Mouse (Mus musculus): ENCODE results near the gene Cdc42ep4.
A peak's percentile ranks its signal among the peaks of the same experiment; 100 is the strongest.

The Cdc42ep4 gene

GRCm38 (mm10) chr11:113725235-113726048 lies 26.2 kb downstream of the Cdc42ep4 start:
- DNase-seq (ENCODE audit: low spot score in 2 of 2): no peak

DNA sequence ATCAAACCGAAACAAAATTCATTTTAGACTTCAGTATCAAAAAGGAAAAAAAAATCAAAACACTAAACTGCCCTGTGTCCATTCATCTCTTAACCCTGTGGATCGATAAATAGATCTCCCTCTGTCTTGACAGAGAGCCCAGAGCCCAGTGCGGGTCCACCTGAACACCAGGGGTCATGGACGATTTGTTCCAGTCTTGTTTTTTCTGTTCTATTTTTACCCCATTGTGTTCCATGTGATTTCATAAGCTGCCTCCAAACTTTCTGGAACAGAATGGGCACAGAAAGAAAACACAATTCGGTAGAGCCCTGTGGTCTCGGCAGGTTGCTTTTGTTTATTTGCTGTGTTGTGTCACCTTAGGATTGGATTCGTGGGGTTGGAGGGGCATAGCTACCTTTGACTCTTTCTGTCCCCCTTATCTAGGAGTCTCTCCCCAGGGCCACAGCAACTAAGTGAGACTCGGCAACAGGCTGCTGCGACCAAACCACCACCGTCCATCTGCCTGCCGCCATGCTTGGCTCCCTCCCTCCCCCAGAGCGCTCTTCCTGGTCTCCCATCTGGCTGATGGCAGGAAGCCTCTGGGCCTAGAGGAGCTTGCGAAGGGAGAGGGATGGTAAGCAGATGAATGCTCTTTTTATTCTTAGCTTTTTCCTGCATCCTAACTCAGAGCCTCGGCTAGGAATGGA lies 29.1 kb downstream of the Cdc42ep4 start:
- no peak for DNase-seq (ENCODE audit: low spot score in 2 of 2)

DNA sequence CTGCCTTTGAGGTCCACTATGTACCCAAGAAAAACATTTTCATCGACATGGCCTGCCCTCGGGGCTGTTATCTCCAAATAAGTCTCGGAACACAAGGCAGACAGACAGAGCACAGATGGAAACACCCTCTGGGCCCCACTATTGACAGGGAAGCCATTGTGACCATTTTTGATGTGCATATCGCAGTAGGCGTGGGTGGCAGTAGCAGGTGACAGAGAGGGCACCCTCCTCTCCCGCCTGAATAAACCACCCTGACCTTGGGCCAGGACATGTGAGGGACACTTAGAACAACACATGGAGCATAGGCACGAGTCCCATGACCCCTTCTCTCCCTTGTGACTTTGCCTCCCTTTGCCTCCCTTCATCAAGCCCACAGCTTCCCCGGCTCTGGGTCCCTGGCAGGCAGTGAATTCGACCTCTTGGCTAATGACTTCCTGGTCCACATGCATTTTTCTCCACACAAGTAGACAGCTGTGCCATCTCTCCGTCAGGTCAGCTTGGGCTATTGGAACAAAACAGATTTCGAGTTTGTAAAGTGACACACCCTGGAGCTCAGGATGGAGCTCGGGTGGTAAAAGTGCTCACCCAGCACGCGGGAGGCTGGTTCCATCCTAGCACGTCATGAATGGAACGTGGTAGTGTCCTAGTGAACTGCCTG lies 33.8 kb downstream of the Cdc42ep4 start:
- no peak for DNase-seq (ENCODE audit: low spot score in 2 of 2)

DNA sequence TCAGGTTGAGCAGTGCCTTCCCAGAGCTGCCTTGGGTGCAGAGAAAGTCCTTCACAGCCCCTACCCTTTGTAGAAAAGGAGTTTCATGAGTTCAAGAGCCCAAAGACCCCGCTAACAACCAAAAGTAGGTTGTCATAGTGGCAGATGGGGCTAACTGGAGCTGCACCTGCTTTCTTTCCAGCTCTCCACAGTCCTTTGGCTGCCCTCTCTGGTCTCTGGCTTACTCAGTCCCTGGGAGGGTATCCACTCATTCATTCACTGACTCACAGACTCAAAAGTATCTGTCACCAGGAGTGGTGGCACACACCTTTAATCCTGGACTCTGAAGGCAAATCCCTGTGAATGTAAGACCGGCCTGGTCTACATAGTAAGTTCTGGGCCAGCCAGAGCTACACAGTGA lies 35.5 kb downstream of the Cdc42ep4 start:
- DNase-seq (ENCODE audit: low spot score in 2 of 2): no peak

GRCm38 (mm10) chr11:113715078-113715674 lies 36.5 kb downstream of the Cdc42ep4 start:
- DNase-seq (ENCODE audit: low spot score in 2 of 2): peak in 1 of 2 experiments; percentile 60

GRCm38 (mm10) chr11:113711061-113711460 lies 40.6 kb downstream of the Cdc42ep4 start:
- DNase-seq (ENCODE audit: low spot score in 2 of 2): no peak

DNA sequence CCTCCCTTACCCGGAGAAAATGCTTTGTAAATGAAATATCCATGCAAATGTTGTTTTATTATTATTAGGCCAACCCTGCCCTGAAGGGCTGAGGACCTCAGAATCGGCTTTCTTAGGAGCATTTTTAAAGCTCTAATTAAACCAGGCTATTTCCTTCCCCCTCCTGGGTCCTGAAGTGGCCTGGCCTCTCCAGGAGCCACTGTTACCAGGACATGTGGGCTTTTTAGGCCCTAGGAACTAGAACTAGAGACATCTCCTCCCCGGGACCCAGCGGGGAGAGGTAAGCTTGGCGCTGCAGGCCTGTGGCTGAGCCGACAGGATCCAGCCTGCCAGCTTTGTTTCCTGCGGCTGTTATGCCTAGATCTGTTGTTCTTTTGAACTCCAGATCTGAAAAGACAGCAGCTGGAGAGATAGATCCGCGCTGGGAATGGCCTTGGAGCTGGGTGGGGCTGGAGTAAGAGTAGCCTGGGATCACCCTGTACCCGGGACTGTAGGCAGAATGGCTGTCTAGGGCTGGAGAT lies 41.4 kb downstream of the Cdc42ep4 start:
- no peak for DNase-seq (ENCODE audit: low spot score in 2 of 2)

DNA sequence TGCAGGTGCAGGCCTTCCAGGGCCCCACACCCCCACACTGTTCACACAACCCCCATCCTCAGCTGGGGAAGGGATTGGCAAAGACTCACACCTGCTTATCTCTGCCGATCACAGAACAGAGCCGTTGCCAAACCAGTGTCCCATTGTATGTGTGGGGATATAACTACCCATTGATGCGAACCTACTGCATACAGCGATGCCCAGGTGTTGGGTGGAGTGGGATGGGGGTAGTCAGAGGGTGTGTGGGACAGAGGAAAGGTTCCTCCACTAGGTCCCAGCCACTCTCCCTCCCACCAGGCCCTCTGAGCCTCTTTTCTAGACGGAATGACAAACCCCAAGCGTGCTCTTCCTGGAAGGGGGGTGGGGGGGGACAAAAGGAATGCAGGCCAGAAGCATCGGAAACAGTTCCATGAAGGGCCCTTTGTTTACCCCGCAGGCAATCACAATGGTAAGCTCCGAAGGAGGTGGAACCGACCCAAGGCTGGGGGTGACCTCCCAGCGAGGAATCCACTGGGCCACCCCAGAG lies 41.9 kb downstream of the Cdc42ep4 start, which contains the start of gene Cpsf4l:
Cpsf4l (minus strand) TSS at position 287 of the 526 bp plus-strand sequence.
- no peak for DNase-seq (ENCODE audit: low spot score in 2 of 2)

- no peak for DNase-seq (ENCODE audit: low spot score in 2 of 2)
These were observed 42.4 kb downstream of the Cdc42ep4 start for GRCm38 (mm10) chr11:113709272-113709671.

GRCm38 (mm10) chr11:113708629-113709213 lies 43.0 kb downstream of the Cdc42ep4 start:
- no peak for DNase-seq (ENCODE audit: low spot score in 2 of 2)

DNA sequence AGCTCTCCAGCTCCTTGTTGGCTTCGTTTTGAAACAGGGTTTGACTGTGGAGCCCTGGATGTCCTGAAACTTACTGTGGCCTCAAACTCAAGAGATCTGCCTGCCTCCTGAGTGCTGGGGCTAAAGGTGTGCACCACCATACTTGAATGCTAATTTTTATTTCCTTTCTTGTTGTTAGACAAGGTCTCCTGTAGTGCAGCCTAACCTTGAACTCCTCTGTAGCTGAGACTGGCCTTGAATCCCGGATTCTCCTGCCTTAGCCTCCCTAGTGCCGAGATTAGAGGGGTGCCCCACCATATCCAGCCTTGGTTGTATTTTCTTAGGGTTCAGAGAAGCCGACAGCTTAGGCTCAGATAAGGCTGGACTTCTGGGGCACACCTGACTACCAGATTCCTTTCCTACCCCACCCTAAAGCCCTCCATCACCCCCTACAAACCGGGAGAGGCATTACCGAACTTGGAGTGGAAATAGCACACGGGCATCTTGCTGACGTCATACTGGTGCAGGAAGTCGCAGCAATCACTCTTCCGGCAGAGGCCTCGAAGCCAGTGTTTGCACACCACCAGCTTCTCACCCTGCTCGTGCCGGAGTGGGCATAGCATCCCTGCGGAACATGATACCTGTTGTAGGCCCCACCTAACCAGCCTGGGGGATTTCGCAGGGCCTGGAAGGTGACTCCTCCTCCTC lies 45.6 kb downstream of the Cdc42ep4 start:
- no peak for DNase-seq (ENCODE audit: low spot score in 2 of 2)

DNA sequence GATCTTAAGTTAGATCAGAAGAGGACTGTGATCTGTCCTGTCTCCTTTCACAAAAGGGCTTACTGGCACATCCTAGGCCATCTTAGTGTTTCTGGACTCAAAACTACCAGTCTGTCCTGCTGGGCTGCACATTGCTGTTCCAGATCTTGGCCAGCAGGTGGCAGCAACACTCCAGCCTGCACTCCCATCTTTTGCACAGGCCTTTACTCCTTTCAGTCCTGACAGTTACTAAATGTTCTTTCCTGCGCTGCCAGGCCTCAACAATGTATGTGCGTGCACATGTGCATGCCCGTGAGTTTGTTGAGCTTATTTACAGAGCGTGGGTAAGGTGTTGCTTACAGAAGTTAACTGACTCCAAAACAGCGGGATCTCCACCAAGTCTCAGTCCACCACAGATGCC lies 47.9 kb downstream of the Cdc42ep4 start:
- DNase-seq (ENCODE audit: low spot score in 2 of 2): peak; percentile 72 to 78

DNA sequence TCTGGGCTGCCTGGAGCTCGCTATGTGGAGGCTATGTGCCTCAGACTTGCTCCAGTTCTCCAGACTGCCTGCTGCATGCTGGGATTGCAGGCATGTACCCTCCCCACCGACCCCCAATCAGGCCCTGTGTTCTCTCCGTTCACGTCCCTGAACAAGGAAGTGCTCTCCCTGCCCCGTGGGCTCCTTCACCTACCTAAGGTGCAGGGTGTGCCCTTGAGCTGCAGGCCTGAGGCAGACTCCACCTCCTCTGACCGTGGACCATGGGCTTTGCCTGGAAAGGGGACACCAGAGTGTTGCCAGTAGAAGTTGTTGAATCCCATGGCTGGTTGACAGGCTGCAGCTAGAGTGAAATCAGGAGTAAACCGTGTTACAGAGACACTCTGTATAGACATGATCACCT lies 52.0 kb downstream of the Cdc42ep4 start:
- DNase-seq (ENCODE audit: low spot score in 2 of 2): no peak

- DNase-seq (ENCODE audit: low spot score in 2 of 2): no peak
These were observed 53.6 kb downstream of the Cdc42ep4 start for GRCm38 (mm10) chr11:113698013-113698545.

- DNase-seq (ENCODE audit: low spot score in 2 of 2): no peak
These were observed 54.1 kb downstream of the Cdc42ep4 start for GRCm38 (mm10) chr11:113697571-113697970.

- DNase-seq (ENCODE audit: low spot score in 2 of 2): no peak
These were observed 59.8 kb downstream of the Cdc42ep4 start for GRCm38 (mm10) chr11:113691851-113692250.

DNA sequence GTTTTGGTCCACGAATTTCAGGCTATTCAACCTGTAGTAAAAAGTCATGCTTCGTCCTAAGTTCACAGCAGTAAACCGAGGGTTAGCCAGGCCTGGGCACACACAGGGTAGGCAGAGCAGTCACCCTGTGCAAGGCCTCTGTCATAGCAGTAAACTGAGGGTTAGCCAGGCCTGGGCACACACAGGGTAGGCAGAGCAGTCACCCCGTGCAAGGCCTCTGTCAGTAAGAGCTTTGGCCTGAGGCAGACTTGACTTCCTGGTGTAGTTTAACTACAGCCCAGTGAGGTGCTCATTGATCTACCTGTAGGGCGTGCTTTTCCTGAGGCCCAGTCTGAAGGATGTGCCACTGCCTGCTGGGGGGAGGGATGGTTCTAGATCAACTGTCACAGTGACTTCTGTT lies 60.4 kb downstream of the Cdc42ep4 start:
- DNase-seq (ENCODE audit: low spot score in 2 of 2): no peak

DNA sequence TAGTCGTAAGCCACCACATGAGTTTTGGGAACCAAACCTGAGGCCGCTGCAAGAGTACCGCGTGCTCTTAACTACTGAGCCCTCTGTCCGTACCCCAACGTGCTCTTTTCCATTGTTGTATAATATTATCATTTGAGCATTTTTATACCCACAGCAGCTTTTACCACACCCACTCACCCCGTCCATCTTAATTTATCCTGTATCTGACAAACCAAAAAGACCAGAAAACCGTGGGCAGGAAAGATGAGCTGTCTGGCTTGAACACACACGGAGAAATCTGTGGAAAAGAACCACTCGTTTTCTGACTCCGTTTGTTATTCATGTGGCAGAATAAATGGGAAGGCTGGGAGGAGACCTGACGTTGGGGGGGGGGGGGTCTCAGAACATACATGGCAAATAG lies 61.2 kb downstream of the Cdc42ep4 start:
- no peak for DNase-seq (ENCODE audit: low spot score in 2 of 2)

- DNase-seq (ENCODE audit: low spot score in 2 of 2): no peak
These were observed 64.7 kb downstream of the Cdc42ep4 start for GRCm38 (mm10) chr11:113687031-113687430.

GRCm38 (mm10) chr11:113684707-113685426 lies 66.8 kb downstream of the Cdc42ep4 start:
- no peak for DNase-seq (ENCODE audit: low spot score in 2 of 2)

Data from spleen, postnatal 10 days (tissue).